Mouse (Mus musculus) heart, adult 2 months (tissue): ENCODE measurements at regions not wholly inside any gene's neighbourhood (a gene's known extent, or its start where the extent isn't known, plus 50 kb on each side); places are given as distances from the start of the nearest gene placed in this dataset.

ENCODE experiments used
- CTCF ChIP-seq: fragments of 200-600 bp; IDR thresholded peaks from 2 replicates; pipeline ENCODE4 v1.8.1; 2022; ENCODE audit warnings: antibody characterized with exemption, mild to moderate bottlenecking, moderate library complexity
- EP300 ChIP-seq: fragments of 200-500 bp; IDR thresholded peaks from 2 replicates; pipeline ENCODE4 v1.6.1; 2011; ENCODE audit warnings: low read depth, low read length, control low read depth; ENCODE audit not compliant: insufficient read depth
- POLR2A ChIP-seq: fragments of 200-500 bp; IDR thresholded peaks from 2 replicates; pipeline ENCODE4 v1.6.1; 2011; ENCODE audit warnings: mild to moderate bottlenecking, low read depth, low read length, control low read depth; ENCODE audit not compliant: insufficient read depth

DNA sequence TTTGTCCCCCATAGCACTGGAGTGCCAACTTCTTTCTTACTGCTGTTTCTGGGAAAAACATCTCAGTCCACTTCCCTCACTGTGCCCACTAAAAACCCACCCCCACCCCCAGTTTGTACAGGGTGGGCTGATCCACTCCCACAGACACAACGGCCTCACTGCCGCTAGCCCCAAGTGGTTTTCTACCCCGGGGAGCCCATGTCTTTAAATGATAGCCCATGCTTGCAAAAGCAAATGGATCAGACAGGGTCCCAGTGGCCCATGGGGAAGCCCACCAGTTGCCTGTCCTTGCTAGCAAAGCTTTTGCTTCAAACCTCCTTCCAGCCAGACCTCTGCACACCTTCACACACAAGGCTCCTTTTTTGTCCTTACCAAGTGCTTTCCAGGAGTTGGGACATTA is 257.0 kb upstream of the Rnaseh2b start:
- TF ChIP-seq CTCF (no peak), POLR2A (no peak), EP300 (no peak)
